Mouse (Mus musculus) liver, embryonic 14.5 days (tissue): Measurements from ENCODE around the gene Luzp2. TPM values are rescaled to one million over a fixed set of nuclear protein-coding genes. Genes with fewer than 3 reads are reported as not detected.

Experiments used
- ATAC-seq: fragments of 200-750 bp; cut with Nextera tagmentation; 2 replicates; pipeline ENCODE4 v1.8.0; 2017; ENCODE audit warnings: moderate number of reproducible peaks, mild to moderate bottlenecking, moderate library complexity; ENCODE audit not compliant: insufficient read depth
- DNase-seq, 3 experiments: peaks; one replicate each; pipeline ENCODE4 v3.0.0-alpha.2; 2012 to 2013; ENCODE audit warnings: low read depth in 3 of 3, low spot score in 3 of 3
- H3K27ac ChIP-seq: fragments of 300-500 bp; sonication (generic); 2 replicates; pipeline ENCODE4 v1.5.1; 2014; ENCODE audit warnings: moderate library complexity, mild to moderate bottlenecking, control low read depth, inconsistent platforms
- H3K27me3 ChIP-seq: fragments of 300-500 bp; sonication (generic); 2 replicates; pipeline ENCODE4 v1.6.1; 2014; ENCODE audit warnings: mild to moderate bottlenecking, low read length, moderate library complexity; ENCODE audit not compliant: control insufficient read depth, insufficient read depth
- H3K36me3 ChIP-seq: fragments of 300-500 bp; sonication (generic); replicated peaks from 2 replicates; pipeline ENCODE4 v1.6.1; 2014; ENCODE audit warnings: low read depth; ENCODE audit not compliant: control insufficient read depth, insufficient read depth
- H3K4me1 ChIP-seq, 2 experiments: fragments of 200-500 bp in 1 of 2; fragments of 300-500 bp in 1 of 2; sonication (generic) in 1 of 2; replicated peaks; 2 replicates each; pipeline ENCODE4 v1.6.1; 2012 to 2014; ENCODE audit warnings: antibody characterized with exemption in 1 of 2, inconsistent platforms in 1 of 2, low read length in 1 of 2; ENCODE audit not compliant: control insufficient read depth in 2 of 2, insufficient read depth in 2 of 2
- H3K4me2 ChIP-seq: fragments of 300-500 bp; sonication (generic); 2 replicates; pipeline ENCODE4 v1.6.1; 2014; ENCODE audit warnings: low read depth, mild to moderate bottlenecking, control low read depth, moderate library complexity
- H3K4me3 ChIP-seq, 2 experiments: fragments of 200-500 bp in 1 of 2; fragments of 300-500 bp in 1 of 2; sonication (generic) in 1 of 2; 2 replicates each; pipeline ENCODE4 v1.5.1; 2012 to 2014; ENCODE audit warnings: low read depth in 2 of 2, low read length in 2 of 2, mild to moderate bottlenecking in 2 of 2, control low read depth in 1 of 2, inconsistent platforms in 1 of 2, moderate library complexity in 1 of 2; ENCODE audit not compliant: insufficient read depth in 1 of 2
- H3K9ac ChIP-seq: fragments of 300-500 bp; sonication (generic); replicated peaks from 2 replicates; pipeline ENCODE4 v1.6.1; 2014; ENCODE audit warnings: mild to moderate bottlenecking, control low read depth, moderate library complexity
- H3K9me3 ChIP-seq: fragments of 300-500 bp; sonication (generic); 2 replicates; pipeline ENCODE4 v1.6.1; 2016; ENCODE audit warnings: low read length, mixed read lengths; ENCODE audit not compliant: control insufficient read depth
- CTCF ChIP-seq: IDR thresholded peaks from 2 replicates; pipeline ENCODE4 v1.5.1; 2016; ENCODE audit warnings: antibody characterized with exemption, low read depth, control low read depth
- EP300 ChIP-seq: IDR thresholded peaks from 2 replicates; pipeline ENCODE4 v1.6.1; 2016; ENCODE audit warnings: antibody characterized with exemption, low read depth
- WGBS: fragments of 180-500 bp; shearing (Covaris S2); extraction: QIAGEN DNeasy Blood & Tissue Kit; methylation state at CpG from one replicate; pipeline ENCODE4 v1.1.7; 2014; ENCODE audit not compliant: insufficient replicate concordance; 5-methylcytosine and 5-hydroxymethylcytosine counted together
- polyA plus RNA-seq, 2 experiments: library from polyadenylated mRNA; depleted of rRNA in 1 of 2; stranded (reverse) in 1 of 2; unstranded in 1 of 2; fragments of >200 nt; fragmentation: Nextera tagmentation in 1 of 2; extraction: Ambion mirVana in 1 of 2; gene quantifications; 2 replicates each; pipeline versions ENCODE4 v1.2.1 to v1.2.3; 2012 to 2014

The Luzp2 gene
- polyA plus RNA-seq (2012; rRNA removed) (0.01 TPM in 1 of 2 replicates, not detected in the other), polyA plus RNA-seq (2014; fragmentation: Nextera tagmentation; extraction: Ambion mirVana) (not detected in 2 replicates)

GRCm38 (mm10) chr7:54835372-54835851 lies at the start of gene Luzp2:
Gene Luzp2, plus strand, starts transcription at chr7:54835498.
- ATAC-seq (no peak), DNase-seq (no peak)
- Histone ChIP-seq H3K4me2 (no peak within 1 kb of the TSS), H3K4me3 (no peak within 1 kb of the TSS), H3K27ac (no peak within 1 kb of the TSS), H3K4me1 (no peaks in the 10 kb centered on the region), H3K9me3 (no peaks in the 10 kb centered on the region), H3K27me3 (no peaks in the 10 kb centered on the region; the same call in 1 of the 2 replicates), H3K36me3 (no peaks in the 10 kb centered on the region), H3K9ac (no peak within 1 kb of the TSS)
- WGBS: 2% methylated on average over 22 of the region's 22 CpGs
- TF ChIP-seq CTCF (no peak), EP300 (no peak)

DNA sequence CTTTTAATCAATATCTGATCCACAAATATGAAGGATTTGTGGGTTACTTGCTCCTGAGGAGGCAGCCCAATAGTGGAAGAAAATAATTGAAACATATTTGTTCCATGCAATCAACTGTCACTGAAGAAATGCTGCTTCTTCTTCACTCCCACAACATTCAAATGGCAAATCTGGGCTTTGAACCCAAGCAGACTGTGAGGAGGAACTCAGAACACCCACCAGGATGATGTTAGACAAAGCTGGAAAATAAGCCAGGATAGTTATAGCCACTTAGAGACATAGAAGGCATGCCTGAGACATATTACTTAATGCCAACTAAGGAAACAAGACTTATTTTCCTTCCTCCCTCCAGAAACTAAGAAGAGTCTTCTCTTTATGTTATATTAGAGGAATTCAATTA lies 47.8 kb upstream of the Luzp2 start:
- no peak overlapping the region for H3K4me2 ChIP-seq
- H3K9me3 ChIP-seq: no peaks in the 10 kb centered on the region
- H3K4me3 ChIP-seq: no peak overlapping the region
- ATAC-seq (no peak), DNase-seq (no peak)
- H3K27me3 ChIP-seq: no peaks in the 10 kb centered on the region
- no peak overlapping the region for H3K27ac ChIP-seq
- no peaks in the 10 kb centered on the region for H3K36me3 ChIP-seq
- H3K4me1 ChIP-seq: no peaks in the 10 kb centered on the region
- H3K9ac ChIP-seq: no peak overlapping the region
- TF ChIP-seq EP300: no peak
- TF ChIP-seq CTCF: no peak

DNA sequence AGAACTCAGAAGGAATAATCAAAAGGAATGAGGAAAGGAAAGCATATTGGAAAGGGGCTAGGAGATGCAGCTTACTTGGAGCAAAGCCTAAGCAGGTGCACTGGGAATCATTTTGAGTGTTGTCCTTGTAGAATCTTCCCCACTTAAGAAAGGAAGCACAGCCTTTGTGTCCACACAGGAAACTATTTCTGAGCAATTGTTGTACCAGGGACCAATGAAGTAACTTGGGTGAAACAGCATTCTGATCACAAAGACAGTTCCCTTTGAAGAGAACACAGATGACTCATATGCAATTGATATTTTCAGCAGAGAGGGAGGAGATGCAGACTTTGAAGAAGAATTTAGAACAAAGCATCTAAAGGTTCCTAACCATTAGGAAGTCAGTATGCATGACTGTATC lies 16.7 kb upstream of the Luzp2 start:
- Histone ChIP-seq H3K4me2 (no peak overlapping the region), H3K4me1 (no peaks in the 10 kb centered on the region), H3K4me3 (no peak overlapping the region), H3K27ac (no peak overlapping the region), H3K9ac (no peak overlapping the region), H3K27me3 (no peaks in the 10 kb centered on the region), H3K9me3 (no peaks in the 10 kb centered on the region), H3K36me3 (no peaks in the 10 kb centered on the region)
- ATAC-seq: no peak
- no peak for TF ChIP-seq EP300
- TF ChIP-seq CTCF: no peak
- no peak for DNase-seq

DNA sequence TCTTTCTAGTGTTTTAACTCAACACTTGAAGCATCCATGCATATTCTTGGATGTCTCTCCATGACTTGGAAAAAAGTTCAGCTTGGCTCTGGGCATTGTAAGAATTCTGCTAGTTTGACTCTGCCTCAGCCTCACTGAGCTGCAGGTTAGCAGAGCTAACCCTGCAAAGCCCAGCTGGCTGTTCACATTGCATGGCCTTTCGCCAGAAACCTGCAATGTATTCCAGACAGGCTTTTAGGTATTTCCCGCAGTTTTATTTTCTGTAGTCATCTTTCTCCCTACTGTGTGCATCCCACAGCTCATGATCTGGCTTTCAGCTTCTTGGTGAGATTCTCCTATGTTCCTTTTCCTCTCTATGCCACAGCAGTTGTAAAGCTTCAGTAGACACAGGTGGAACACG lies 6.5 kb upstream of the Luzp2 start:
- Histone ChIP-seq H3K9ac (no peak overlapping the region), H3K4me3 (no peak overlapping the region), H3K4me1 (no peaks in the 10 kb centered on the region), H3K9me3 (no peaks in the 10 kb centered on the region), H3K27me3 (no peaks in the 10 kb centered on the region), H3K4me2 (no peak overlapping the region), H3K36me3 (no peaks in the 10 kb centered on the region), H3K27ac (no peak overlapping the region)
- DNase-seq: no peak
- ATAC-seq: no peak
- TF ChIP-seq EP300: no peak
- no peak for TF ChIP-seq CTCF
- WGBS: 53% methylated on average over 3 of the region's 3 CpGs

DNA sequence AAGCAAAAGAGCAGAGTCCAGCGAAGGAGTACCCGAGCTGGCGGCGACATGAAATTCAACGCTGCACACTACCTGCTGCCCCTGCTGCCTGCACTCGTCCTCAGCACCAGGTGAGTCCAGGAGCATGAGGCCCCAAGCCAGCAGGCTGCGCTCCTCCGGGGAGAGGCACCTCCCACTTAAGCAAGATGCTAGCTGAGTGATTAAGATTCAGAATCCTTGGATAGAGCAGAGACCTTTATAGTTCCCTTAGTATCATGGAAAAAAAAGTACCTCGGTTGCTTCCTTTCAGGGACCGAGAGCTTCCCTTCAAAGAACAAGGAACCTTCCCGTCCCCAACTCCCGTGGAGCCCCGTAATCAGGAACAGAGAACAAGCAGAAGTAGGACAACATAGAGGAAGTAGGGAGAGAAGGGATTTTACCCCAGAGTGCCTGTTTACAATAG lies 634 bp downstream of the Luzp2 start:
- no peak overlapping the region for H3K4me3 ChIP-seq
- no peaks in the 10 kb centered on the region for H3K4me1 ChIP-seq
- TF ChIP-seq CTCF (no peak), EP300 (no peak)
- H3K36me3 ChIP-seq: no peaks in the 10 kb centered on the region
- no peaks in the 10 kb centered on the region; the same call in 1 of the 2 replicates for H3K27me3 ChIP-seq
- H3K4me2 ChIP-seq: no peak overlapping the region
- DNase-seq (no peak), ATAC-seq (no peak)
- no peak overlapping the region for H3K9ac ChIP-seq
- no peaks in the 10 kb centered on the region for H3K9me3 ChIP-seq
- 7% methylated on average over 13 of the region's 13 CpGs for WGBS
- H3K27ac ChIP-seq: no peak overlapping the region
